Comparison of ENCODE assay signal across 18 mouse cellular contexts in genomic region chr12:89954441-89955070, GRCm38 (mm10).
DNase-seq lines count a peak whose midpoint lies in the region; ATAC-seq and TF ChIP-seq lines count a peak whose summit lies in the region.
"Had no signal": no experiment of that assay in that cellular context is flagged by ENCODE, and none has a peak within 500 bp of the region (broad histone marks: within the 10 kb centered on the region; RNA-seq: fewer than 3 reads in every experiment).

No protein-coding gene starts in this region.

- H3K9ac ChIP-seq in midbrain, embryonic 15.5 days, result no peak overlapping the region
- H3K9ac ChIP-seq: embryonic facial prominence, embryonic 15.5 days; forebrain, embryonic 12.5 days; lung, embryonic 15.5 days had no signal

- no peaks in the 10 kb centered on the region for H3K27me3 ChIP-seq in midbrain, embryonic 15.5 days (replicated peaks)
- no peaks in the 10 kb centered on the region for H3K27me3 ChIP-seq in midbrain, embryonic 10.5 days (ENCODE audit: low read depth, poor library complexity, severe bottlenecking)
- H3K27me3 ChIP-seq: embryonic facial prominence, embryonic 15.5 days; forebrain, embryonic 12.5 days; lung, embryonic 15.5 days had no signal

- no peak for TF ChIP-seq POLR2A in lung, adult 2 months (IDR thresholded peaks at IDR 0.05; ENCODE audit: borderline replicate concordance, extremely low read depth, low read depth, low read length)

- no peaks in the 10 kb centered on the region for H3K36me3 ChIP-seq in midbrain, embryonic 15.5 days (replicated peaks)
- H3K36me3 ChIP-seq in midbrain, embryonic 10.5 days, result no peaks in the 10 kb centered on the region
- H3K36me3 ChIP-seq: embryonic facial prominence, embryonic 15.5 days; forebrain, embryonic 12.5 days; G1E; lung, embryonic 15.5 days had no signal

- H3K27ac ChIP-seq in midbrain, embryonic 15.5 days, result no peak overlapping the region
- H3K27ac ChIP-seq in midbrain, embryonic 10.5 days (replicated peaks), result no peak overlapping the region
- H3K27ac ChIP-seq: embryonic facial prominence, embryonic 15.5 days; forebrain, embryonic 12.5 days; gastrocnemius, adult 2 months; lung, embryonic 15.5 days; stomach, postnatal 0 days had no signal

- H3K4me3 ChIP-seq in midbrain, embryonic 15.5 days, result no peak overlapping the region
- no peak overlapping the region for H3K4me3 ChIP-seq in midbrain, embryonic 10.5 days
- H3K4me3 ChIP-seq in lung, adult 2 months (replicated peaks; ENCODE audit: extremely low read depth, low read depth, low read length), result no peak overlapping the region
- H3K4me3 ChIP-seq: embryonic facial prominence, embryonic 15.5 days; forebrain, embryonic 12.5 days; gastrocnemius, adult 2 months; lung, embryonic 15.5 days had no signal

- no peaks in the 10 kb centered on the region for H3K9me3 ChIP-seq in midbrain, embryonic 15.5 days
- no peaks in the 10 kb centered on the region for H3K9me3 ChIP-seq in midbrain, embryonic 10.5 days (replicated peaks)
- H3K9me3 ChIP-seq: embryonic facial prominence, embryonic 15.5 days; forebrain, embryonic 12.5 days; lung, embryonic 15.5 days had no signal

- ATAC-seq in midbrain, embryonic 15.5 days (replicated peaks), result peak; percentile 45; the same call in 1 of the 2 replicates
- ATAC-seq in megakaryocyte, adult 5-6 weeks (ENCODE audit: poor library complexity, severe bottlenecking), result peak; percentile 58
- ATAC-seq: activated CD4-positive, CD25-positive, alpha-beta regulatory T cell, adult 4 months had no signal

- H3K4me1 ChIP-seq in midbrain, embryonic 15.5 days, result peaks cover 4% of the 10 kb centered on the region; the same call in 1 of the 2 replicates
- H3K4me1 ChIP-seq in midbrain, embryonic 10.5 days, result peaks cover 5% of the 10 kb centered on the region; the same call in 1 of the 2 replicates
- no peaks in the 10 kb centered on the region; the same call in 1 of the 2 replicates for H3K4me1 ChIP-seq in lung, adult 2 months (ENCODE audit: control insufficient read depth, insufficient read depth, low read length)
- H3K4me1 ChIP-seq: embryonic facial prominence, embryonic 15.5 days; forebrain, embryonic 12.5 days had no signal

- WGBS in midbrain, embryonic 15.5 days, result 58% methylated on average over 5 of the region's 5 CpGs
- 74% methylated on average over 5 of the region's 5 CpGs for WGBS in midbrain, embryonic 10.5 days
- 61% methylated on average over 5 of the region's 5 CpGs for WGBS in lung, adult 2 months

- no peak for DNase-seq in midbrain, embryonic 10.5 days (ENCODE audit: low spot score)
- DNase-seq in cerebellum, adult 8-10 months, result peak; percentile 71
- DNase-seq in thymus, postnatal 36 days, result peak; percentile 2 to 28
- DNase-seq in lung, adult 2 months, result no peak
- no peak for DNase-seq in kidney, postnatal 10 days
- DNase-seq in adrenal gland, postnatal 4 days (ENCODE audit: low spot score in 2 of 2), result no peak
- DNase-seq: gastrocnemius, adult 2 months; heart, postnatal 36 days; kidney, adult 8-10 months had no signal

- H3K4me2 ChIP-seq in midbrain, embryonic 15.5 days, result no peak overlapping the region
- H3K4me2 ChIP-seq: embryonic facial prominence, embryonic 15.5 days; forebrain, embryonic 12.5 days; heart, embryonic 11.5 days; lung, embryonic 15.5 days had no signal

- no peak for TF ChIP-seq CTCF in lung, adult 2 months (IDR thresholded peaks at IDR 0.05; ENCODE audit: insufficient read depth, low read length)

Comparison
In these comparisons a context has a peak if more than half of its experiments do, and no peak if none do; other contexts are left out.
1. DNase-seq: peak in cerebellum, adult 8-10 months (single experiment) and thymus, postnatal 36 days (2 of 2); none in midbrain, embryonic 10.5 days (single experiment), lung, adult 2 months (single experiment), kidney, postnatal 10 days (single experiment) and adrenal gland, postnatal 4 days (0 of 2).